Mouse (Mus musculus) liver, embryonic 13.5 days (tissue): Measurements from ENCODE around the gene Psmd2. TPM values are rescaled to one million over a fixed set of nuclear protein-coding genes. Genes with fewer than 3 reads are reported as not detected.
A peak's percentile ranks its signal among the peaks of the same experiment; 100 is the strongest.

ENCODE experiments used
- microRNA counts: library from miRNA; unstranded; fragments of <30 nt; microRNA quantifications from one replicate; lab custom pipeline; 2016
- microRNA-seq: library from miRNA; unstranded; fragments of <30 nt; microRNA quantifications from one replicate; pipeline ENCODE4, GENCODE M21; 2016
- polyA plus RNA-seq: library from polyadenylated mRNA; unstranded; fragments of >200 nt; fragmentation: Nextera tagmentation; extraction: Ambion mirVana; gene quantifications from 2 replicates; pipeline ENCODE4 v1.2.1, GENCODE M21; 2015

The Psmd2 gene
- polyA plus RNA-seq, 1 experiment from 2014 or later, result 222 TPM

MicroRNA genes within 50 kb of the gene (microRNA counts, 519-probe panel; counts per million panel counts)
- microRNA mmu-miR-1224 (lab: Ali Mortazavi, UCI), result 4,597 counts per million, percentile 43 among the panel's probes with 10 or more counts

Small RNAs within 50 kb of the gene (microRNA-seq; reads per million reads assigned to microRNA genes)
- not detected for gene Mir1224

Other genes starting within 250 kb of the Psmd2 start
- gene Abcc5, start 225.3 kb upstream of the Psmd2 start, polyA plus RNA-seq, result 16.0 and 17.8 TPM in 2 replicates
- gene Eif2b5, start 152.8 kb upstream of the Psmd2 start, polyA plus RNA-seq, result 71.1 and 75.5 TPM in 2 replicates
- gene Dvl3, start 134.7 kb upstream of the Psmd2 start, polyA plus RNA-seq, result 3.7 and 4.8 TPM in 2 replicates
- gene Ap2m1, start 116.2 kb upstream of the Psmd2 start, polyA plus RNA-seq, result 413 and 466 TPM in 2 replicates
- 27.0 and 27.9 TPM in 2 replicates for gene Abcf3, start 103.1 kb upstream of the Psmd2 start, polyA plus RNA-seq
- 0.21 and 0.23 TPM in 2 replicates for gene Vwa5b2, start 62.2 kb upstream of the Psmd2 start, polyA plus RNA-seq
- 21.5 and 23.7 TPM in 2 replicates for gene Eef1akmt4, start 40.1 kb upstream of the Psmd2 start, polyA plus RNA-seq
- gene Gm49333, start 40.0 kb upstream of the Psmd2 start, polyA plus RNA-seq, result not detected in 2 replicates
- gene Alg3, start 39.9 kb upstream of the Psmd2 start, polyA plus RNA-seq, result 27.6 and 29.0 TPM in 2 replicates
- 0.10 and 0.30 TPM in 2 replicates for gene Camk2n2, start 30.4 kb upstream of the Psmd2 start, polyA plus RNA-seq
- gene Ece2, start 21.8 kb upstream of the Psmd2 start, polyA plus RNA-seq, result 0.20 and 0.39 TPM in 2 replicates
- 99.1 and 114 TPM in 2 replicates for gene Eif4g1, start 16.7 kb downstream of the Psmd2 start, polyA plus RNA-seq
- 1.0 TPM in 2 replicates for gene Fam131a, start 41.6 kb downstream of the Psmd2 start, polyA plus RNA-seq
- gene Polr2h, start 66.0 kb downstream of the Psmd2 start, polyA plus RNA-seq, result 59.1 and 64.7 TPM in 2 replicates
- gene Clcn2, start 66.1 kb downstream of the Psmd2 start, polyA plus RNA-seq, result 7.4 and 7.6 TPM in 2 replicates
- gene Chrd, start 81.5 kb downstream of the Psmd2 start, polyA plus RNA-seq, result 0.31 and 0.38 TPM in 2 replicates
- gene Thpo, start 82.9 kb downstream of the Psmd2 start, polyA plus RNA-seq, result 3.2 and 4.0 TPM in 2 replicates